Comparison of ENCODE assay signal across 27 mouse cellular contexts in the genomic region with DNA sequence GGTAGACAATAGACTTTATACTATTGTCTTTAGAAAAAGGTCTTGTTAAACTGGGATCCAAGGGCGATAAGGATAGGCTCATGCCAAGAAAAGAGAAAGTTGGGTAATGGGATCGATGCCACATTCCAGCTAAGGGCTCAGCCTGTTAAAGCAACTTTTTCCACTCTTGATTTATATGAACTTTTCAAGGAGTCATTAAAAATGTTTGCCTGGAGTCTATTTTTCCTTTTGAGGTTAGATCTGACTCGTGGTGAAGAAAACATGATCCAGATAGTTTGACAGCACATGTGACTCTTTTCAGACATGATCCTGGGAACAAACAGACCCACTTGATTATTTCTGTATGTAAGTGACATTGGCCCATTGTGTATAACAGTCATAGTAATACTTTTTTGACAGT. TPM values are rescaled to one million over a fixed set of nuclear protein-coding genes. Genes with fewer than 3 reads are reported as not detected.
DNase-seq lines count a peak whose midpoint lies in the region; ATAC-seq and TF ChIP-seq lines count a peak whose summit lies in the region.
"Had no signal": no experiment of that assay in that cellular context is flagged by ENCODE, and none has a peak within 500 bp of the region (broad histone marks: within the 10 kb centered on the region; RNA-seq: fewer than 3 reads in every experiment).

No protein-coding gene starts in this region.

- peak; percentile 27 for DNase-seq in adrenal gland, adult 2 months
- no peak for DNase-seq in adrenal gland, adult 18-20 months (ENCODE audit: low spot score in 2 of 2)
- DNase-seq in kidney, postnatal 0 days (ENCODE audit: low spot score): peak; percentile 22
- DNase-seq in 3T3-L1 (ENCODE audit: low read depth, low spot score): peak; percentile 60
- peak; percentile 66 for DNase-seq in fibroblast of lung, adult 2 months (ENCODE audit: low read depth)
- no peak for DNase-seq in midbrain, postnatal 0 days (ENCODE audit: low spot score)
- DNase-seq: B cell, adult 2 months; cerebellum, adult 11-12 months; cerebellum, adult 8-10 months; cerebellum, postnatal 10 days; cerebellum, postnatal 36 days; embryo, embryonic 11 days; gastrocnemius, adult 2 months; gastrocnemius, postnatal 14 days had no signal

- H3K9me3 ChIP-seq in kidney, postnatal 0 days (replicated peaks; ENCODE audit: low read length): no peaks in the 10 kb centered on the region
- no peaks in the 10 kb centered on the region for H3K9me3 ChIP-seq in kidney, embryonic 14.5 days (ENCODE audit: control insufficient read depth, low read length)
- H3K9me3 ChIP-seq in midbrain, postnatal 0 days (ENCODE audit: low read length): no peaks in the 10 kb centered on the region
- H3K9me3 ChIP-seq: embryonic facial prominence, embryonic 10.5 days; embryonic facial prominence, embryonic 13.5 days; forebrain, embryonic 10.5 days; forebrain, embryonic 13.5 days; hindbrain, embryonic 12.5 days; hindbrain, embryonic 15.5 days had no signal

- no peak for TF ChIP-seq CTCF in kidney, postnatal 0 days (IDR thresholded peaks at IDR 0.05; ENCODE audit: low read depth)
- TF ChIP-seq CTCF in midbrain, postnatal 0 days (IDR thresholded peaks at IDR 0.05): no peak

- no peak overlapping the region for H3K4me3 ChIP-seq in kidney, postnatal 0 days (replicated peaks; ENCODE audit: low read depth, low read length)
- H3K4me3 ChIP-seq in kidney, embryonic 14.5 days (ENCODE audit: low read length): no peak overlapping the region
- no peak overlapping the region for H3K4me3 ChIP-seq in midbrain, postnatal 0 days (ENCODE audit: low read depth, low read length)
- H3K4me3 ChIP-seq: embryonic facial prominence, embryonic 10.5 days; embryonic facial prominence, embryonic 13.5 days; erythroblast, embryonic 14.5 days; forebrain, embryonic 10.5 days; forebrain, embryonic 13.5 days; gastrocnemius, adult 2 months; hindbrain, embryonic 12.5 days; hindbrain, embryonic 15.5 days had no signal

- H3K9ac ChIP-seq in kidney, postnatal 0 days (ENCODE audit: low read depth, low read length): no peak overlapping the region
- no peak overlapping the region for H3K9ac ChIP-seq in kidney, embryonic 14.5 days (ENCODE audit: low read depth, low read length)
- no peak overlapping the region for H3K9ac ChIP-seq in midbrain, postnatal 0 days (replicated peaks; ENCODE audit: low read length, poor library complexity, severe bottlenecking)
- H3K9ac ChIP-seq: embryonic facial prominence, embryonic 13.5 days; forebrain, embryonic 13.5 days; hindbrain, embryonic 12.5 days; hindbrain, embryonic 15.5 days had no signal

- 55% methylated on average over 3 of the region's 3 CpGs for WGBS in kidney, postnatal 0 days
- WGBS in kidney, embryonic 14.5 days: 64% methylated on average over 3 of the region's 3 CpGs
- WGBS in midbrain, postnatal 0 days: 82% methylated on average over 3 of the region's 3 CpGs

- H3K36me3 ChIP-seq in kidney, postnatal 0 days (ENCODE audit: insufficient read depth, low read length): no peaks in the 10 kb centered on the region
- H3K36me3 ChIP-seq in kidney, embryonic 14.5 days (ENCODE audit: control insufficient read depth, insufficient read depth, low read length): no peaks in the 10 kb centered on the region
- no peaks in the 10 kb centered on the region for H3K36me3 ChIP-seq in midbrain, postnatal 0 days (ENCODE audit: insufficient read depth, low read length)
- H3K36me3 ChIP-seq: embryonic facial prominence, embryonic 10.5 days; embryonic facial prominence, embryonic 13.5 days; forebrain, embryonic 10.5 days; G1E; hindbrain, embryonic 12.5 days; hindbrain, embryonic 15.5 days had no signal

- H3K4me2 ChIP-seq in kidney, postnatal 0 days (ENCODE audit: low read length): no peak overlapping the region
- no peak overlapping the region for H3K4me2 ChIP-seq in kidney, embryonic 14.5 days (replicated peaks; ENCODE audit: low read depth, low read length)
- no peak overlapping the region for H3K4me2 ChIP-seq in midbrain, postnatal 0 days (ENCODE audit: low read depth, low read length, poor library complexity, severe bottlenecking)
- H3K4me2 ChIP-seq: embryonic facial prominence, embryonic 13.5 days; forebrain, embryonic 13.5 days; heart, embryonic 11.5 days; hindbrain, embryonic 12.5 days; hindbrain, embryonic 15.5 days had no signal

- ATAC-seq in kidney, postnatal 0 days (replicated peaks; ENCODE audit: low FRiP score, low read depth): no peak
- ATAC-seq in kidney, embryonic 14.5 days (ENCODE audit: low FRiP score, low TSS enrichment): no peak
- ATAC-seq in midbrain, postnatal 0 days (ENCODE audit: low FRiP score): no peak
- ATAC-seq: forebrain, embryonic 13.5 days; forebrain, embryonic 16.5 days had no signal

- H3K4me1 ChIP-seq in kidney, postnatal 0 days (replicated peaks; ENCODE audit: insufficient read depth, low read length): no peaks in the 10 kb centered on the region
- no peaks in the 10 kb centered on the region for H3K4me1 ChIP-seq in kidney, embryonic 14.5 days (ENCODE audit: control insufficient read depth, insufficient read depth, low read length)
- no peaks in the 10 kb centered on the region for H3K4me1 ChIP-seq in midbrain, postnatal 0 days (ENCODE audit: insufficient read depth, low read length)
- H3K4me1 ChIP-seq: embryonic facial prominence, embryonic 10.5 days; forebrain, embryonic 10.5 days; forebrain, embryonic 13.5 days; hindbrain, embryonic 12.5 days; hindbrain, embryonic 15.5 days had no signal

- H3K27me3 ChIP-seq in kidney, postnatal 0 days (ENCODE audit: insufficient read depth, low read length): no peaks in the 10 kb centered on the region
- H3K27me3 ChIP-seq in kidney, embryonic 14.5 days (ENCODE audit: control insufficient read depth, insufficient read depth, low read length): no peaks in the 10 kb centered on the region
- no peaks in the 10 kb centered on the region for H3K27me3 ChIP-seq in midbrain, postnatal 0 days (ENCODE audit: insufficient read depth, low read length)
- H3K27me3 ChIP-seq: CH12.LX; embryonic facial prominence, embryonic 13.5 days; forebrain, embryonic 13.5 days; hindbrain, embryonic 12.5 days; hindbrain, embryonic 15.5 days had no signal

- H3K27ac ChIP-seq in kidney, postnatal 0 days: no peak overlapping the region
- H3K27ac ChIP-seq in kidney, embryonic 14.5 days (ENCODE audit: low read depth, low read length): no peak overlapping the region
- no peak overlapping the region for H3K27ac ChIP-seq in midbrain, postnatal 0 days (ENCODE audit: low read depth, low read length)
- H3K27ac ChIP-seq: embryonic facial prominence, embryonic 10.5 days; embryonic facial prominence, embryonic 13.5 days; forebrain, embryonic 10.5 days; forebrain, embryonic 13.5 days; gastrocnemius, adult 2 months; hindbrain, embryonic 12.5 days; hindbrain, embryonic 15.5 days had no signal

RNA-seq across cellular contexts. Expression of a gene that starts 35.2 kb away (rescaled TPM):
- 1 to 10 TPM; 4.4 to 7.9 TPM for total RNA-seq in adrenal gland, adult 2 months (2021)
- polyA plus RNA-seq in adrenal gland, adult 2 months (2012; rRNA removed): 4.1 and 5.2 TPM in 2 replicates
- 1 to 10 TPM; 3.9 to 6.2 TPM for total RNA-seq in adrenal gland, adult 18-20 months (2021)
- 20.0 and 20.4 TPM in 2 replicates for polyA plus RNA-seq in kidney, postnatal 0 days (2015; fragmentation: Nextera tagmentation; extraction: Ambion mirVana)
- polyA plus RNA-seq in kidney, embryonic 14.5 days (2014; fragmentation: Nextera tagmentation; extraction: Ambion mirVana): 15.7 and 23.9 TPM in 2 replicates
- 9.2 and 10.9 TPM in 2 replicates for total RNA-seq in midbrain, postnatal 0 days (2014; rRNA removed)
- polyA plus RNA-seq in midbrain, postnatal 0 days (2015; fragmentation: Nextera tagmentation; extraction: Ambion mirVana): 18.6 and 19.8 TPM in 2 replicates
- total RNA-seq: CH12.LX; hematopoietic stem cell, adult 5-6 weeks had no signal
- polyA plus RNA-seq: G1E had no signal

Comparison
In these comparisons a context has a peak if more than half of its experiments do, and no peak if none do; other contexts are left out.
1. DNase-seq: peak in adrenal gland, adult 2 months (single experiment), kidney, postnatal 0 days (single experiment), 3T3-L1 (single experiment) and fibroblast of lung, adult 2 months (single experiment); none in adrenal gland, adult 18-20 months (0 of 2) and midbrain, postnatal 0 days (single experiment).